Mouse (Mus musculus) heart, embryonic 12.5 days (tissue): Measurements from ENCODE around the gene Iqcg. TPM values are rescaled to one million over a fixed set of nuclear protein-coding genes. Genes with fewer than 3 reads are reported as not detected.

Experiments
- ATAC-seq: fragments of 200-750 bp; cut with Nextera tagmentation; 2 replicates; pipeline ENCODE4 v1.8.0; 2017; ENCODE audit warnings: moderate TSS enrichment, moderate library complexity; ENCODE audit not compliant: insufficient number of reproducible peaks, low FRiP score
- H3K27ac ChIP-seq: fragments of 300-500 bp; sonication (generic); 2 replicates; pipeline ENCODE4 v1.5.1; 2016; ENCODE audit warnings: mild to moderate bottlenecking, moderate library complexity; ENCODE audit not compliant: poor library complexity, severe bottlenecking
- H3K27me3 ChIP-seq: fragments of 300-500 bp; sonication (generic); replicated peaks from 2 replicates; pipeline ENCODE4 v1.6.1; 2016; ENCODE audit warnings: mild to moderate bottlenecking, moderate library complexity
- H3K36me3 ChIP-seq: fragments of 300-500 bp; sonication (generic); 2 replicates; pipeline ENCODE4 v1.6.1; 2016; ENCODE audit warnings: mild to moderate bottlenecking, moderate library complexity
- H3K4me1 ChIP-seq: fragments of 300-500 bp; sonication (generic); replicated peaks from 2 replicates; pipeline ENCODE4 v1.6.1; 2016; ENCODE audit warnings: mild to moderate bottlenecking
- H3K4me2 ChIP-seq: fragments of 300-500 bp; sonication (generic); 2 replicates; pipeline ENCODE4 v1.6.1; 2016; ENCODE audit warnings: mild to moderate bottlenecking, moderate library complexity
- H3K4me3 ChIP-seq: fragments of 300-500 bp; sonication (generic); 2 replicates; pipeline ENCODE4 v1.5.1; 2016; ENCODE audit warnings: mild to moderate bottlenecking
- H3K9ac ChIP-seq: fragments of 300-500 bp; sonication (generic); 2 replicates; pipeline ENCODE4 v1.6.1; 2016; ENCODE audit warnings: mild to moderate bottlenecking, moderate library complexity
- H3K9me3 ChIP-seq: fragments of 300-500 bp; sonication (generic); replicated peaks from 2 replicates; pipeline ENCODE4 v1.6.1; 2016; ENCODE audit warnings: mild to moderate bottlenecking, moderate library complexity
- WGBS: fragments of 180-500 bp; shearing (Covaris S2); methylation state at CpG from one replicate; pipeline ENCODE4 v1.1.7; 2016; 5-methylcytosine and 5-hydroxymethylcytosine counted together
- polyA plus RNA-seq: library from polyadenylated mRNA; unstranded; fragments of >200 nt; fragmentation: Nextera tagmentation; extraction: Ambion mirVana; gene quantifications from 2 replicates; pipeline ENCODE4 v1.2.1, GENCODE M21; 2016

Iqcg gene
- polyA plus RNA-seq, 1 experiment from 2014 or later, result 1.7 TPM

- no peak overlapping the region for H3K27ac ChIP-seq
- no peak overlapping the region for H3K4me2 ChIP-seq
- WGBS, result 63% methylated on average over 5 of the region's 5 CpGs
- no peaks in the 10 kb centered on the region for H3K27me3 ChIP-seq
- H3K9ac ChIP-seq, result no peak overlapping the region
- H3K4me3 ChIP-seq, result no peak overlapping the region
- ATAC-seq, result no peak
- H3K9me3 ChIP-seq, result no peaks in the 10 kb centered on the region
- H3K4me1 ChIP-seq, result peaks cover 7% of the 10 kb centered on the region
- H3K36me3 ChIP-seq, result peaks cover 3% of the 10 kb centered on the region
These were observed 2.9 kb downstream of the Iqcg start for GRCm38 (mm10) chr16:33053141-33053540.

GRCm38 (mm10) chr16:33049809-33050208 lies 6.2 kb downstream of the Iqcg start:
- Histone ChIP-seq H3K4me2 (no peak overlapping the region), H3K36me3 (no peaks in the 10 kb centered on the region), H3K27me3 (no peaks in the 10 kb centered on the region), H3K27ac (no peak overlapping the region), H3K9ac (no peak overlapping the region), H3K9me3 (no peaks in the 10 kb centered on the region), H3K4me1 (no peaks in the 10 kb centered on the region), H3K4me3 (no peak overlapping the region)
- 84% methylated on average over 16 of the region's 16 CpGs for WGBS
- ATAC-seq, result no peak

DNA sequence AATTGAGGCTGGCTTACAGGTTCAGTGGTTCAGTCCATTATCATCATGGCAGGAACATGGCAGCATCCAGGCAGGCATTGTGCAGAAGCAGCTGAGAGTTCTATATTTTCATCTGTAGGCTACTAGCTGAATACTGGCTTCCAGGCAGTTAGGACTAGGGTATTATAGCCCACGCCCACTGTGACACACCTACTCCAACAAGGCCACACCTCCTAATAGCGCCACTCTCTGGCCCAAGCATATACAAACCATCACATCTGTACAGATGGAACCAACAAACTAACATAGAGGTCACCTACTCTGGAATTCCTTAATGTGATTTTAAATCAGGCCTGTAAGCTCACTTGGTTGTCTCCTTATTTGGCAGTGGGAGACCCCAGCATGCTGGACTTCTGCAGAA lies 7.3 kb downstream of the Iqcg start:
- Histone ChIP-seq H3K27me3 (no peaks in the 10 kb centered on the region), H3K27ac (no peak overlapping the region), H3K9ac (no peak overlapping the region), H3K9me3 (no peaks in the 10 kb centered on the region), H3K4me1 (no peaks in the 10 kb centered on the region), H3K4me2 (no peak overlapping the region), H3K4me3 (no peak overlapping the region), H3K36me3 (no peaks in the 10 kb centered on the region)
- no peak for ATAC-seq
- WGBS, result 64% methylated on average over 2 of the region's 2 CpGs

DNA sequence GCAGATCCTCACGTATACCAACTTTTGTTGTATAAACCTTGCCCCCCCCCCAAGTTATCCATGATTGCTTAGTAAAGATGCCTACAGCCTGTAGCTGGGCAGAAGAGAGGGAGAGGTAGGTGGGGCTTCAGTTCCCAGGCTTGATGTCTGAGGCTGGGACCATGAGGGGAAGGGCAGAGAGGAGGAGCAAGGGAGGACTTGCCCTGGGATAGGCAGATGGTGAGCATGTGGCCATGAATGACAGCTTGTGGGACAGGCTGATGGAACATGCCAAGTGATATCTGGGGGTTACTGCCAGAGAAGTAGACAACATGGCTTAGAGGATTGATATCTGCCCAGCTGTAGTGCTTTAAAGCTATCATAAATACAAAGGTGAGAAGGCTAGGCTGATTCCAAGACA lies 8.0 kb downstream of the Iqcg start:
- Histone ChIP-seq H3K9me3 (no peaks in the 10 kb centered on the region), H3K4me3 (no peak overlapping the region), H3K27ac (no peak overlapping the region), H3K27me3 (no peaks in the 10 kb centered on the region), H3K4me1 (no peaks in the 10 kb centered on the region), H3K4me2 (no peak overlapping the region), H3K36me3 (no peaks in the 10 kb centered on the region), H3K9ac (no peak overlapping the region)
- 84% methylated on average over 1 of the region's 1 CpGs for WGBS
- no peak for ATAC-seq

DNA sequence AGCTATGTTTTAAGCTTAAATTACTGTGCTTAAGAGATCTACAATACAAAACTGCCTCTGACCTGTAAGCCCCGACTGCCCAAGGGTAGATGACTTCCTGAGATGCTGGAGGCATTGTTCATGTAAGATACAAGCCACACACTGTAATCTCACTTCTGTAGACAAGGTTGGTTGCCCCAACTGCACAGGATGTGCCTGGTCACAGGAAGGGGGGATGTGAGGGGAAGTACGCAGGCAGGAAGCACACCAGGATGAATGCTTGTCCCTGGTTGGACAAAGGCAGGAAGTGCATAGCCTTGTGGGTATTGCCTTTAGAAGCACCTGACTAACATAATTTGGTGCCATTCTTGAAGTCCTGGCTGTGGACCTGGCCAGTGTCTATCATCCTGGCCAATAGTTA lies 12.8 kb downstream of the Iqcg start:
- no peak overlapping the region; the same call in 1 of the 2 replicates for H3K27ac ChIP-seq
- 56% methylated on average over 2 of the region's 2 CpGs for WGBS
- no peaks in the 10 kb centered on the region for H3K36me3 ChIP-seq
- no peaks in the 10 kb centered on the region for H3K9me3 ChIP-seq
- no peak overlapping the region for H3K9ac ChIP-seq
- no peak for ATAC-seq
- peaks cover 11% of the 10 kb centered on the region for H3K4me1 ChIP-seq
- no peak overlapping the region for H3K4me2 ChIP-seq
- H3K27me3 ChIP-seq, result no peaks in the 10 kb centered on the region
- no peak overlapping the region for H3K4me3 ChIP-seq

DNA sequence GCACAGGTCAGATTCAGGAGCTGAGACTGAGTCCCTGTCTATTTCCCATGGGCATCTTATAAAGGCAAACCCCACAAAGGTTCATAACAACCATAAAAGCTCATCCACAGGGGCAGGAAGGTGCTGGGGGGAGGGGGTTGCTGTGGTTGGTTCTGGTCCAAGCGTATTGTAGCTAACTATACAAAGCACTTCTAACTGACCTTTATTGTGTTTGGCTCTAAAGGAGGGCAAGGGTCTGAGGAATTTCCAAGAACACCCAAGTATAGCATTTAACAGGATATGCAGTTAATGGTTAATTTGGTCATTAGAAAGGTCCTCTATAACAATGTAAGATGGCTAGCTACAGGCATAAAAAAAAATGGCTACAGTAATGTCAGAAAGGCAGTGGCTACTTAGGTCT lies 13.3 kb downstream of the Iqcg start:
- H3K4me3 ChIP-seq, result no peak overlapping the region
- no peak overlapping the region for H3K4me2 ChIP-seq
- peaks cover 11% of the 10 kb centered on the region for H3K4me1 ChIP-seq
- H3K9me3 ChIP-seq, result no peaks in the 10 kb centered on the region
- no peak overlapping the region for H3K9ac ChIP-seq
- WGBS, result 85% methylated on average over 1 of the region's 1 CpGs
- no peaks in the 10 kb centered on the region for H3K36me3 ChIP-seq
- H3K27ac ChIP-seq, result no peak overlapping the region
- H3K27me3 ChIP-seq, result no peaks in the 10 kb centered on the region
- ATAC-seq, result no peak

GRCm38 (mm10) chr16:33036006-33036405 lies 20.0 kb downstream of the Iqcg start:
- no peaks in the 10 kb centered on the region for H3K36me3 ChIP-seq
- no peaks in the 10 kb centered on the region for H3K27me3 ChIP-seq
- H3K9ac ChIP-seq, result no peak overlapping the region
- H3K4me2 ChIP-seq, result no peak overlapping the region
- WGBS, result 73% methylated on average over 4 of the region's 4 CpGs
- no peaks in the 10 kb centered on the region for H3K9me3 ChIP-seq
- peaks cover 15% of the 10 kb centered on the region for H3K4me1 ChIP-seq
- H3K27ac ChIP-seq, result no peak overlapping the region
- no peak for ATAC-seq
- H3K4me3 ChIP-seq, result no peak overlapping the region

GRCm38 (mm10) chr16:33026357-33026756 lies 29.7 kb downstream of the Iqcg start:
- H3K27me3 ChIP-seq, result no peaks in the 10 kb centered on the region
- 79% methylated on average over 7 of the region's 7 CpGs for WGBS

DNA sequence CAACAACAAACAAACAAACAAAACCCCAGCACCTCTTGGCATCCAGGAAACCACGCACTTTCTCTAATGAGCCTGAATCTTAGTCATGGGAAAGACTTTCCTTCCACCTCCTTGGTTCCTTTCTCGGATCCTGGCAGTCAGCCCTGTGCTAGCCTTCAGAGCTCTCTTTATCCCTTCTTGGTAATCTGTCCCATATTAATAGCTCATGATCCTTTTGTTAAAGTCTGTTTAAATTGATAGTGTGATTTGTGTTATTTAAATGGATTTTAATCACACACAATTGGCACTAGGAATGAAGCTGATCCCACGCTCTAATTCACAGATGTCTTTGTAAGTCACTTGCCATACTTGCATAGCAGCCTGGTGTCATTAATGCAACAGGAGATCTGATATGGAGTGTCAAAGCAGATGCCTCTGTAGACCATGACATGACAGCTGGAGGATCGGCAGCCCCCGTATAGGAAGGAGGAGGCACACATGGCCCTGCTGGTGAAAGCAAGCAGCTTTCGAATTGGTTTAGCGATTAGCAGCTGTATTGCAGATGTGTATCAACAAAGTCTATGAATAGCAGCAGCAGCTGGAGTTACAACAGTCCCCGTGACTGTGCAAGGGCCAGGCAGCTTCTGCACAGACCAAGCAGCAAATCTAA lies 31.4 kb downstream of the Iqcg start:
- Histone ChIP-seq H3K9ac (no peak overlapping the region), H3K4me3 (no peak overlapping the region), H3K27ac (no peak overlapping the region), H3K9me3 (no peaks in the 10 kb centered on the region), H3K4me2 (no peak overlapping the region), H3K27me3 (no peaks in the 10 kb centered on the region), H3K36me3 (no peaks in the 10 kb centered on the region), H3K4me1 (0 out of 2 replicates have a peak, but pooled peaks cover 3% of the 10 kb centered on the region)
- 63% methylated on average over 8 of the region's 8 CpGs for WGBS
- no peak for ATAC-seq

More at GRCm38 (mm10) chr16:33026357-33026756, 29.7 kb downstream of the Iqcg start:
- Histone ChIP-seq H3K9ac (no peak overlapping the region), H3K4me3 (no peak overlapping the region), H3K27ac (no peak overlapping the region), H3K36me3 (no peaks in the 10 kb centered on the region), H3K4me2 (no peak overlapping the region), H3K4me1 (0 out of 2 replicates have a peak, but pooled peaks cover 3% of the 10 kb centered on the region), H3K9me3 (no peaks in the 10 kb centered on the region)
- no peak for ATAC-seq

- peak; percentile 69; the same call in 1 of the 2 replicates for ATAC-seq
These were observed 32.3 kb downstream of the Iqcg start for GRCm38 (mm10) chr16:33023750-33024149.

GRCm38 (mm10) chr16:33021381-33021780 lies 34.6 kb downstream of the Iqcg start:
- Histone ChIP-seq H3K4me3 (no peak overlapping the region), H3K4me1 (0 out of 2 replicates have a peak, but pooled peaks cover 3% of the 10 kb centered on the region), H3K4me2 (no peak overlapping the region), H3K27me3 (no peaks in the 10 kb centered on the region), H3K9me3 (no peaks in the 10 kb centered on the region), H3K9ac (no peak overlapping the region), H3K36me3 (peaks cover 8% of the 10 kb centered on the region; the same call in 1 of the 2 replicates), H3K27ac (no peak overlapping the region)
- 64% methylated on average over 3 of the region's 3 CpGs for WGBS
- ATAC-seq, result no peak

More at GRCm38 (mm10) chr16:33023750-33024149, 32.3 kb downstream of the Iqcg start:
- Histone ChIP-seq H3K27me3 (no peaks in the 10 kb centered on the region), H3K36me3 (no peaks in the 10 kb centered on the region), H3K4me2 (no peak overlapping the region), H3K4me3 (no peak overlapping the region), H3K9me3 (no peaks in the 10 kb centered on the region), H3K27ac (no peak overlapping the region), H3K4me1 (0 out of 2 replicates have a peak, but pooled peaks cover 3% of the 10 kb centered on the region), H3K9ac (no peak overlapping the region)
- 4% methylated on average over 4 of the region's 4 CpGs for WGBS
